Mouse (Mus musculus): ENCODE data around the gene Snx8.

DNA sequence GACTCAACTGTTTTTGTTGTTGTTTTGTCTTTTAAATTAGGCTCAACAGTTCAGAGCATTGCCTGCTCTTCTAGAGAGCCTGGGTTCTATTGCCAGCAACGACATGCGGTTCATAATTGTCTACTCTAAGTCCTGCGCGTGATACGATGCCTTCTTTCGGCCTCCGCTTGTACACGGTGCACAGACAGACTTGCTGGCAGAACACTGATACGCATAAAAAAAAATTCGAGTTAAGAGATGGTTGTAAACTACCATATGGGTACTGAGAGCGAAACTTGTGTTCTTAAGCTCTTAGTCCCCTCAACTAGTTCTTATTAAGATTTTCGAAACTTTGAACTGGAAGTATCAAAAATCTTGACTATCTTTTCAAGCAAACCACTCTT, 29.0 kb upstream of the Snx8 start:
- TF ChIP-seq CTCF (IDR thresholded peaks at IDR 0.05) (no peak), POLR2A (IDR thresholded peaks at IDR 0.05; ENCODE audit: insufficient read depth, low read depth, low read length) (no peak), EP300 (IDR thresholded peaks at IDR 0.05; ENCODE audit: insufficient read depth, low read depth, low read length) (no peak)
